Mouse (Mus musculus): ENCODE results near the gene Spata46.

GRCm38 (mm10) chr1:170270281-170270680 is 38.3 kb upstream of the Spata46 start:
- TF ChIP-seq EP300 (IDR thresholded peaks at IDR 0.05; ENCODE audit: low read length) (no peak), MEF2A (IDR thresholded peaks at IDR 0.05; ENCODE audit: borderline replicate concordance, low read depth, low read length) (no peak), E2F4 (IDR thresholded peaks at IDR 0.05; ENCODE audit: insufficient replicate concordance, low read depth, low read length) (no peak), POLR2A (IDR thresholded peaks at IDR 0.05; ENCODE audit: low read depth, low read length) (no peak), CTCF (conservative IDR thresholded peaks at IDR 0.05 in 1 of 2, IDR thresholded peaks at IDR 0.05 in 1 of 2; ENCODE audit: low read depth in 2 of 2, low read length in 2 of 2) (no peak), CHD2 (IDR thresholded peaks at IDR 0.05; ENCODE audit: low read length) (no peak), TCF12 (IDR thresholded peaks at IDR 0.05; ENCODE audit: low read depth, low read length) (no peak), JUND (conservative IDR thresholded peaks at IDR 0.05; ENCODE audit: low read depth, low read length) (no peak), USF1 (IDR thresholded peaks at IDR 0.05; ENCODE audit: low read depth, low read length) (no peak)

All from CH12.LX (cell line).